Mouse (Mus musculus) lung, postnatal 25 days (tissue): ENCODE results near the gene Zfp946.

Experiments
- DNase-seq: peaks from one replicate; pipeline ENCODE4 v3.0.0; 2022; ENCODE audit warnings: low spot score

Gene Zfp946

DNA sequence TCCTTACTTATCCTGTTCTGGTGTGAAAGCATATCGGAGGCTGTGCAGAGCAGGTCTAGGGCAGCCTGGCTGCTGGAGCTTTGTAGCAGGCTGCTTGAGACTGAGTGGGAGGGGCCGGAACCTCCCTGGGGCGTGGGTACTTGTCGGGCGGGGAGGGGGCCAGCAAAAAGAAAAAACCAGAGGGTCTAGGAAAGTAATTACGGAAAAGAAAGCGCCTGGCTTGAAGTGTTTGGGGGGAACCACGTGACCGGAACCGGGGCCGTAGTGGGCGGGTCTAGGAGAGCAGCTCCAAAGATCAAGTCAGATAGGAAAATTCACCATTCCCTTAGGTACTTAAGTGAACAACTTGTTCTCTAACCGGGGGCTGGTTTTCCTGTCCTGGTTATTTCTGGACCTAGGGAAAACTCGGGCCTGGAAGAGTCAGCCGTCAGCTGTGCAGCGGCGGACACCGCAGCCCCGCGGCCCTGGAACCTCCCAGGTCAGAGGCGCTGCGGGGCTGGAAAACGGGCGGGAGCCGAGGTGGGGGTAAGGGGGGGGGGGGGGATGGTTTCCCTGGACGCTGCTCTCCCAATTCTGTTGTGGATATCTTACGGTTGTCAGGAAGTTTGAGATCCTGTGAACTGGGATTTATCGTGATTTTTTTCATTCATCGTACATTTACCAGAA lies at the start of gene Zfp946:
TSS of gene Zfp946 (plus strand) at position 271 of the 666 bp plus-strand sequence.
- DNase-seq = peak; percentile 85

DNA sequence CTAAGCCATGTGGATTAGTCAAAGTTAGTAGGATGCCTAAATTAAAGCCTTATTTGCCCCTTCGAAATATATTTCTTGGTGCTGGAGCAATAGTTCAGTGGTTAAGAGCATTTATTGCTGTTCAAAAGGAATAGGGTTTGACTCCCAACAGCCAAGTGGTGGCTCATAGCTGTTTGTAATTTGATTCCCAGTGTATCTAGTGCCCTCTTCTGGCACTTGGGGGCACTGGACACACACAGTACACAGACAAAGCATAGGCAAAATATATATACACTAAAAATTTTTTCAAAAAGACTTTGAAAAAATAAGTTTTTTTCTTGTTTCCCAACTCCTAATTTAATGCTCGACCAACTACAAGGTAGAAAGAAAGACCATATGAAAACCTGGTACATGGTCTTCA lies 13.3 kb upstream of the Zfp946 start:
- DNase-seq = peak; percentile 28

DNA sequence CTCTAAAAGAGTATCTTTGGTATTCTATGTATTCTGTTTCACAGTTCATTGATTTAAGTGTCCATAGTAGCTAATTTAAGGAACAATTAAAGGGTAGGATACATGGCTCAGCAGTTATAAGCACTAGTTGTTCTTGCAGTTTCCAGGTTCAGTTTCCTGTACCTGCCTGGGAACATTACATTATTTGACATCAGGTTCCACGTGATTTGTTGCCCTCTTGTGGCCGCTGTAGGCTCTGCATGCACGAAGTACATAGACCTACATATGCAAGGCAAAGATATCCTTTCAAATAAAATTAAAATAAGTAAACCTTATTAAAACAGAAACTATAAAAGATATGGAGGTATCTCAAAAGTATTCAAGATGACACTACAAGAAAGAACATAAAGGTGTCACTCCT lies 6.5 kb upstream of the Zfp946 start:
- DNase-seq = peak; percentile 51

DNA sequence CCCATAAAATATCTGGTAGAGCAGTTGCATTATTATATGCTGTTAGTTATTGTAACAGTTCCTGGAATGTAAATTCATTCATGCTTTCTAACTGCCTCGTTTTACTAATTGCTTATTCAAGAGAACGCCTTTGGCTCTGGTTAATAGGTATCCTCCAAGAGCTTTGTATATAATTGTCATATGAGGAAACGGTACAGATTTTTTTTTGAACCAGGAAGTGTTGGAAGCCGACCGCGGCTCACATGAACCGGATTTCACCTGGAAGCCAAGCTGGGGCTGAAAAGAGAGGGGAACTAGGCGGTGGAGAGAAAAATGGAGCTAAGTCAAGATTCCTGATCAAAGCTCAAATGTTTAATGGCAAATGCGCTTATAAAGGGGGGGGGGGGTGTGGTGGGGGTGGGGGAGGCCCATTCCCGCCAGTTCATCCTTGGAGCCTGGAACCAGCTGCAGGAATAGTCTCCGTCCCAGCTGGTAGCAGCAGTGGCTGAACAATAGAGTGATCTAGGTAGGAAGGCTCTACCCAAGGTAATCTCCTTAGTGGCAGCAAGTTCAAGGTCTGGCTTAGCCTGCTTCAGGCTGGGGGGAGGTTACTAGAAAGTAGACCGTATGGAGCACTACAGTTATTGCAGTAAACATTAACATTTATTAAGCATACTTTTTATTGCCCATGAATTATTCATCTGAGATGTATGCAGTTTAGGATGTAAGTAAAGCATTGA lies 773 bp downstream of the Zfp946 start:
- no peak for DNase-seq

DNA sequence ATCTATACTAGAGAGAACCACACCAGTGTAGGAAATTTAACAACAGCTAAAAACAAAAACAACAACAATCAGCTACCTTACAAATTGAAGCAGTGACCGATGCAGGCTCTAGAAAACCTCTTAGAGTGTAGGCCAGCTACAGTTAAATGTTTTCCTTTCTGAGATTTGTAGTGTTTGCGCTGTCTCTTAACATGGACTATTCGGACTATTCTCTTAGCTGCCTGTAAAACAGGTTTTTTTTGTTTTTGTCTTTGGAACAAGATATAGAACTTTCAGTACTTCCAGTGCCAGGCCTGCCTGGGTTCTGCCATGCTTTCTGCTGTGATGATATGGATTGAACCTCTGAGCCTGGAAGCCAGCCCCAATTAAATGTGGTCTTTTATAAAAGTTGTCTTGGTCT lies 23.7 kb downstream of the Zfp946 start:
- no peak for DNase-seq

DNA sequence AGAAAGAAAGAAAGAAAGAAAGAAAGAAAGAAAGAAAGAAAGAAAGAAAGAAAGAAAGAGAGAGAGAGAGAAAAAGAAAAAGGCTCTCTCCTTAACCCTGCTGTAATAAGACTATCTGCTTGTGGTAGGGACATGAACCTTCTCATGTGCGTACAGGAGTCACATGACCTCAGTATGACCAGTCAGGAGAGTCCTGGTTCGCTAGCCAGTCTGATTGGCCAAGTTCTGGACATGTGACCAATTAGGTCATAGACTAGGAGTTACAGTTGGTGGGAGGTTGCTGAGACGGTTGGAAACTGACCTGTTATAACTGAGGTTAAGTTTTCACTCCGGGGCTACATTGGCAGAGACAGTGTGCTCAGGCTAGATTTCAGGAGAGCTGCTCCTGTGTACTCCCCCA lies 73.1 kb downstream of the Zfp946 start:
- DNase-seq = no peak
